Mouse (Mus musculus): ENCODE measurements around the gene Gpat3.
A peak's percentile ranks its signal among the peaks of the same experiment; 100 is the strongest.

DNA sequence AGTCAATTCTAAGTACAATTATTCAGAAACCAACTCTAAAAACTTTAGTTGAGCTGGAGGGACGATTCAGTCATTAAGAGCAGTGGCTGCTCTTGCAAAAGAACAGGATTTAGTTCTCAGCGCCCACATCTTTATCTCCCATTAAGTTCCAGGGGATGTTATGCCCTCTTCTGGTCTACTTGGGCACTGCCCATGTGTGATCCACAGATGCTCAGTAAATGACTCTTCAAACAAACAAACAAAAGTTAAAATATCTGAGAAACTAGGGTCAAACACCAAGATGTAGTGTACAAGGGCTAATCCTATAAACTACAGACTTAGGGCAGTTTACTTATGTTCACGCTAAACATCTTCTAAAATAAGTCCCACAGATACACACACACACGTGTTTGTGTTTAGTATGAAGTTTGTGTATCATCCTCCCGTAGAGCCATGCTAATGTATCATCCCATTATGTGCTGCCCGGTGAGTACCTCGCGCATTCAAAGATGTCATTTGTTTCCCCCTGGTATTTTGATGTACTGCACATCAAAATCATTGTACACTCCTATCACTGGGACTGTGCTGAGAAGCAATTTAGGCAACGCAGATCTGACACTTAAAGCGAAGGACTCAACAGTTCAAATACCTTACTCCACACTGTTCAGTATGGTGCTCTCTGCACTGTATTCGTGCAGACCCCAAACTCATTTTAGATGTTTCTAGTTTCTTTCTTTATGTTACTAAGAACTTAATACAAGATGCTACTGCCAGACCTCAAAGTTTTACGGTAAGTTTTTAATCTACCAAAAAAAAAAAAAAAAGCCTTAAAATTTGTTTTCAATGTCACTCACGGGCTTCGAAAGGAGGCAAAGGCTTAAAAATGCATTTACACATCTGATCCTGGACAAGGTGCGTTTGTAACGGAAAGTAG is 25.7 kb upstream of the Gpat3 start:
- TF ChIP-seq CTCF (IDR thresholded peaks at IDR 0.05; ENCODE audit: low read depth): peak; percentile 29
- TF ChIP-seq EP300 (IDR thresholded peaks at IDR 0.05; ENCODE audit: low read depth): no peak

All from heart, postnatal 0 days (tissue).